Mouse (Mus musculus): ENCODE results near the gene Cd59b. TPM values are rescaled to one million over a fixed set of nuclear protein-coding genes. Genes with fewer than 3 reads are reported as not detected.
"Not testable (repeated sequence)": the region's sequence is repeated elsewhere in the genome, so short reads cannot be mapped to it uniquely, and the experiment has no call there.

Cd59b gene
- polyA plus RNA-seq, 1 experiment, result not detected

DNA sequence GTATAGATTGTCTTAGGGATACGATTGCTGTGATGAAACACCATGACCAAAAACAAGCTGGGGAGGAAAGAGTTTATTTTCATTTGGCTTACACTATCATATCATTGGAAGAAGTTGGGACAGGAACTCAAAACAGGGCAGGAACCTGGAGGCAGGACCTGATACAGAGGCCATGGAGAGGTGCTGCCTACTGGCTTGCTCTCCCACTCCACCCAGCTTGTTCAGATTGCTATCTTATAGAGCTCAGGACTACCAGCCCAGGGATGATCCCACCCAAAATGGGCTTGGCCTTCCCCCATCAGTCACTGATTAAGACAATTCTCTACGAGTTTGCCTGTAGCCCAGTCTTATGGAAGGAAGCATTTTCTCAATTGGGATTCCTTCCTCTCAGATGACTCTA, 5.5 kb upstream of the Cd59b start:
- Histone ChIP-seq H3K27me3 (ENCODE audit: control insufficient read depth, insufficient read depth, insufficient read length) (no peaks in the 10 kb centered on the region), H3ac (ENCODE audit: control insufficient read depth, insufficient read length) (no peak overlapping the region), H3K79me2 (ENCODE audit: control insufficient read depth, insufficient read depth) (no peaks in the 10 kb centered on the region), H3K4me3 (no peak overlapping the region), H3K36me3 (ENCODE audit: control insufficient read depth, insufficient read depth) (no peaks in the 10 kb centered on the region), H3K4me2 (ENCODE audit: low read depth) (no peak overlapping the region)
- TF ChIP-seq MAX (IDR thresholded peaks at IDR 0.05; ENCODE audit: low read depth), result no peak
- TF ChIP-seq POLR2AphosphoS2 (IDR thresholded peaks at IDR 0.05; ENCODE audit: insufficient read length, low read depth), result no peak
- TF ChIP-seq MYOD1 (IDR thresholded peaks at IDR 0.05; ENCODE audit: control insufficient read depth in 1 of 3, insufficient read length in 2 of 3, low read depth in 2 of 3), result no peak
- TF ChIP-seq REST (IDR thresholded peaks at IDR 0.05; ENCODE audit: insufficient read depth, insufficient read length), result no peak
- TF ChIP-seq USF1 (IDR thresholded peaks at IDR 0.05; ENCODE audit: low read depth), result no peak
- TF ChIP-seq MYOG (IDR thresholded peaks at IDR 0.05; ENCODE audit: control insufficient read depth in 1 of 3, insufficient read depth in 1 of 3, insufficient read length in 2 of 3, low read depth in 2 of 3), result no peak
- no peak for TF ChIP-seq TCF12 (IDR thresholded peaks at IDR 0.05; ENCODE audit: insufficient read depth, poor library complexity, severe bottlenecking)
- no peak for TF ChIP-seq SRF (IDR thresholded peaks at IDR 0.05; ENCODE audit: control insufficient read depth, insufficient read length, low read depth)
- TF ChIP-seq CEBPB (IDR thresholded peaks at IDR 0.05; ENCODE audit: insufficient read depth, poor library complexity, severe bottlenecking), result no peak
- TF ChIP-seq POLR2A (IDR thresholded peaks at IDR 0.05; ENCODE audit: insufficient read length, low read depth), result no peak
- TF ChIP-seq E2F4 (IDR thresholded peaks at IDR 0.05; ENCODE audit: insufficient read depth), result no peak
- TF ChIP-seq TCF3 (IDR thresholded peaks at IDR 0.05; ENCODE audit: insufficient read length, low read depth), result no peak

DNA sequence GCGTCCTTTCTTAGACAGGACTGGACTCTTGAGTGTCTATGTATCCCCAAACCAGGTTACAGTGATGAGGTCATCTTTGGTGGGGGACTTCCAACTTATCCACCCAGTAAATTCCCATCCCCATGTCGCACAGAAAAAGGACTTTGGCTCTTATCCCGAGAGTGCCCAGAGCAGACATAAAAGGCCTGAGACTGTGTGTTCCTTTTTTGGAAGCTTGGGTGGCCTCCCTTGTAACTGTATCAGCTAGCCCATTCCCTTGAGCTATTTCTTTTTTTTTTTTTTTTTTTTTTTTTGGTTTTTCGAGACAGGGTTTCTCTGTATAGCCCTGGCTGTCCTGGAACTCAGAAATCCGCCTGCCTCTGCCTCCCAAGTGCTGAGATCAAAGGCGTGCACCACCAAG, 4.1 kb upstream of the Cd59b start, which contains the start of gene Gm10912:
TSS of gene Gm10912 (plus strand) at position 301 of the 400 bp plus-strand sequence.
- H3K4me2 ChIP-seq (ENCODE audit: low read depth); H3K4me3 ChIP-seq; H3K79me2 ChIP-seq (ENCODE audit: control insufficient read depth, insufficient read depth); H3K27me3 ChIP-seq (ENCODE audit: control insufficient read depth, insufficient read depth, insufficient read length); H3ac ChIP-seq (ENCODE audit: control insufficient read depth, insufficient read length); H3K36me3 ChIP-seq (ENCODE audit: control insufficient read depth, insufficient read depth): not testable (repeated sequence)

DNA sequence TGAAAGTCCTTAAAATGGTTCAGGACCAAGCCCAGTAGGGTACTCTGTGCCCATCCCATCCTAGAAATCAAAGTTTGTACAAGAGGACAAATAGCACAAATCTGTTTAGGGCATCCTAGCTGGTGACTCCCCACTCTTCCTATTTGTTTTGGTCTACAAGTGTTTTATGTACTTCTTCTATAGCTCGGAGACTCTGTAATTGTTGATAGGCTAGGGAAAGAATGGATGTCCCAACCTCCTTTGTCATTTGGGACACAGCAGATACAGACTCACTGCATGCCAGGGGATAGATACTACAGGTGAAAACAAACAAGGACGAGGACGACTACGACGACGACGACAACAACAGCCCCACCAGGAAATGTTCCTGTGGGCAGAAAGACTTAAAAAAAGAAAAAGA, 1.2 kb upstream of the Cd59b start, which contains the start of gene Gm10799:
TSS of gene Gm10799 (minus strand) at position 101 of the 400 bp plus-strand sequence.
- not testable (repeated sequence) for H3K4me3 ChIP-seq; H3K27me3 ChIP-seq (ENCODE audit: control insufficient read depth, insufficient read depth, insufficient read length); H3K36me3 ChIP-seq (ENCODE audit: control insufficient read depth, insufficient read depth); H3ac ChIP-seq (ENCODE audit: control insufficient read depth, insufficient read length); H3K4me2 ChIP-seq (ENCODE audit: low read depth); H3K79me2 ChIP-seq (ENCODE audit: control insufficient read depth, insufficient read depth)

DNA sequence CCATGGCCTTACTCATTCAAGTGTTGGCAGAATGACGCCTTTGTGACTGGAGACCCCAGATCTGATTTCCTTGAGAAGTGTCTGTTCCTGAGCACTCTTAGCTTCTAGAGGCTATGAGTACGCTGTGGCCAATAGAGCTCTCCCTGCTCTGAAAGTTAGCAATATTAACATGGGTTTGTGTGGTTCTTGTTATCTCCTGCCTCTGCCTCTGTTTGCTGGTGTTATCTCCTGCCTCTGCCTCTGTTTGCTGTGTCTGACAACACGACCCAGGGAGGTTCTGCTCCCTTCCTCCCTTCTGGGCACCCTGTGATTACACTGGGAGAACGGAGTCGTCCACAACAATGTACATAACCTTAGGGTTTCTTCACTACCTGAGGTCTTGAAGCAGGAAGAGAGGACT, 8.6 kb downstream of the Cd59b start:
- H3K4me2 ChIP-seq (ENCODE audit: low read depth); H3K36me3 ChIP-seq (ENCODE audit: control insufficient read depth, insufficient read depth); H3K4me3 ChIP-seq; H3K79me2 ChIP-seq (ENCODE audit: control insufficient read depth, insufficient read depth); H3ac ChIP-seq (ENCODE audit: control insufficient read depth, insufficient read length); H3K27me3 ChIP-seq (ENCODE audit: control insufficient read depth, insufficient read depth, insufficient read length): not testable (repeated sequence)

DNA sequence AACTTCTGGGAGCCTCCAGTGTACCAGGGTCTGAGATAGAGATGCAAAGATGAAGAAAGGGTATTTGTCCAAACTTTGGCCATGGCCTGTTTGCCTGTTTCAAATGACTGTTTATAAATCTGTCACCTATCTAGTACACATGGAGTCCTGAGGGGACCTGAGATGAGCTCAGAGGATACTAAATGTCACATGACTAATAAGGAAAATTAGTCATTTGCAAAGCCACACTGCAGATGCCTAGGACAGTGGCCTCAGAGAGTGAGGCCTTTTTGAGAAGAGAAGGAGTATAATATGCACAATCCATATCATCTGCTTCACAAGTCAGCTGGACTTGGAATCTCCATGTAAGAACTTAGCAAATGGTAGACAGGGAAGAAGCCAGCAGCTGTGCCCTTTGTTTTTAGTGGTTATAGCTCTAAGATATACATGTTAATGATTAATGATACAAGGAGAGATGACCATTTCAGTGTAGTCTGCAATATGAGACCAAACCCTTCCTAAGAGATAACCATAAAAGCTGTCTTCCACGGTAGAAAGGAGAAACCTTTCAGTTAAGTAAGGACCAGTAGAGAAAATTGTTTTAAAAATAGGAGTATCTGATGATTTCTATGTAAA, 11.9 kb downstream of the Cd59b start:
- H3K79me2 ChIP-seq (ENCODE audit: control insufficient read depth, insufficient read depth), result not testable (repeated sequence)

DNA sequence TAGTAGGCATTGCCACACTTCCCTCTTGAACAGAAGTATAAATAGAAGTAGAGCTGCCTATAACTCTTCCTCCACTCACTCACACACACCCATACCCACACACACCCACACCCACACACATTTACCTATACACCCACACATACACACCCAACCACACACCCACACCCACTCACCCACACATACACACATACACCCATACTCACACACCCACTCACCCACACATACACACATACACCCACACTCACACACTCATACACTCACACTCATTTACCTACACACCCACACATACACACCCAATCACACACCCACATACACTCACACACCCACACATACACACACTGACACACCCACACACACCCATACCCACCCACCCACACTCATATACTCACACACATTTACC, 12.8 kb downstream of the Cd59b start:
- no peak for TF ChIP-seq POLR2AphosphoS2 (IDR thresholded peaks at IDR 0.05; ENCODE audit: insufficient read length, low read depth)
- TF ChIP-seq REST (IDR thresholded peaks at IDR 0.05; ENCODE audit: insufficient read depth, insufficient read length), result no peak
- TF ChIP-seq MAX (IDR thresholded peaks at IDR 0.05; ENCODE audit: low read depth), result no peak
- no peak for TF ChIP-seq MYOD1 (IDR thresholded peaks at IDR 0.05; ENCODE audit: control insufficient read depth in 1 of 3, insufficient read length in 2 of 3, low read depth in 2 of 3)
- no peak for TF ChIP-seq E2F4 (IDR thresholded peaks at IDR 0.05; ENCODE audit: insufficient read depth)
- TF ChIP-seq MYOG (IDR thresholded peaks at IDR 0.05; ENCODE audit: control insufficient read depth in 1 of 3, insufficient read depth in 1 of 3, insufficient read length in 2 of 3, low read depth in 2 of 3), result no peak
- no peak for TF ChIP-seq TCF3 (IDR thresholded peaks at IDR 0.05; ENCODE audit: insufficient read length, low read depth)
- TF ChIP-seq TCF12 (IDR thresholded peaks at IDR 0.05; ENCODE audit: insufficient read depth, poor library complexity, severe bottlenecking), result no peak
- no peak for TF ChIP-seq USF1 (IDR thresholded peaks at IDR 0.05; ENCODE audit: low read depth)
- no peak for TF ChIP-seq SRF (IDR thresholded peaks at IDR 0.05; ENCODE audit: control insufficient read depth, insufficient read length, low read depth)
- no peak for TF ChIP-seq CEBPB (IDR thresholded peaks at IDR 0.05; ENCODE audit: insufficient read depth, poor library complexity, severe bottlenecking)
- TF ChIP-seq POLR2A (IDR thresholded peaks at IDR 0.05; ENCODE audit: insufficient read length, low read depth), result no peak
- no peaks in the 10 kb centered on the region for H3K36me3 ChIP-seq (ENCODE audit: control insufficient read depth, insufficient read depth)
- no peaks in the 10 kb centered on the region for H3K27me3 ChIP-seq (ENCODE audit: control insufficient read depth, insufficient read depth, insufficient read length)
- no peak overlapping the region for H3ac ChIP-seq (ENCODE audit: control insufficient read depth, insufficient read length)
- no peak overlapping the region for H3K4me3 ChIP-seq
- no peaks in the 10 kb centered on the region for H3K79me2 ChIP-seq (ENCODE audit: control insufficient read depth, insufficient read depth)
- H3K4me2 ChIP-seq (ENCODE audit: low read depth), result no peak overlapping the region

More for the DNA sequence above, 11.9 kb downstream of the Cd59b start:
- H3K36me3 ChIP-seq (ENCODE audit: control insufficient read depth, insufficient read depth); H3K4me2 ChIP-seq (ENCODE audit: low read depth); H3ac ChIP-seq (ENCODE audit: control insufficient read depth, insufficient read length); H3K4me3 ChIP-seq; H3K27me3 ChIP-seq (ENCODE audit: control insufficient read depth, insufficient read depth, insufficient read length): not testable (repeated sequence)

DNA sequence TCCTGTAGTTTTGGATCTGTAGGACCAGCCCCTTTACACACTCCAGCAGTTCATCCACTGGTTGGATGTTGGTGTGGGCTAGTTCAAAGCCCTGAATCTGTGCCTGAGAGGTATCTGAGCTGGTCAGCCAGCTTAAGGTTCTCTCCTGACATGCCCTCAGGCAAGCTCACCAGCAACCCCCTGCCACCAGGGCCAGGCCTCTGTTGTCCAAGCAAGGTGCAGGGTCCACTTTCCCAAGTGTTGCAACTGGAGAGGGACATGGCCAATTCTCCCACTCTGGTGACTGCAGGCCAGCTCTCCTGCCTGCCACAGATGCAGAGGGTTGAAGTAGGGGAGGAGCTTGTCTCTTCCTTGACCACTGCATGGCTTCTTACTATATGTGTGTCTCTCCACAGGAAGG, 14.4 kb downstream of the Cd59b start:
- H3ac ChIP-seq (ENCODE audit: control insufficient read depth, insufficient read length); H3K36me3 ChIP-seq (ENCODE audit: control insufficient read depth, insufficient read depth); H3K79me2 ChIP-seq (ENCODE audit: control insufficient read depth, insufficient read depth); H3K4me2 ChIP-seq (ENCODE audit: low read depth); H3K27me3 ChIP-seq (ENCODE audit: control insufficient read depth, insufficient read depth, insufficient read length); H3K4me3 ChIP-seq: not testable (repeated sequence)

DNA sequence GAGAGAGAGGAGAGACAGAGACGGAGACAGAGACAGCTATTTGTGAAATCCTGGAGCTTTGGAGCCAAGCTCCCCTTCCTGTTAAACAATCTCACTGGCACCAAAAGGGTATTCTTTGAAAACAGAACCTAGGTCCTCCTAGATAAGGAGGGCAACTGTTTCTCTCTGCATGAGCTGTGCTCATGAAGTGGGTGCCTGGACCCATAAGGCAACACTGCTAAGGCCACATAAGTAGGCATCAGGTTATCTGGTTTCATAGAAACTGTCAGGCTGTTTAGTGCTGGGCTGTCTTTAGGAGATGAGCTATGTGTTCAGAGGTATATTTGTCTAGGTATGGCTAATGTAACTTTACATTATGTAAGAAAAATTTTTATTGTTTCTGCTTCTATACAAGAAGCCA, 17.9 kb downstream of the Cd59b start:
- not testable (repeated sequence) for H3K79me2 ChIP-seq (ENCODE audit: control insufficient read depth, insufficient read depth); H3K4me3 ChIP-seq; H3ac ChIP-seq (ENCODE audit: control insufficient read depth, insufficient read length); H3K4me2 ChIP-seq (ENCODE audit: low read depth); H3K36me3 ChIP-seq (ENCODE audit: control insufficient read depth, insufficient read depth); H3K27me3 ChIP-seq (ENCODE audit: control insufficient read depth, insufficient read depth, insufficient read length)

Data from myocyte (in vitro differentiated cells).